Mouse (Mus musculus) MEL (cell line): ENCODE data around the gene E130208F15Rik. TPM values are rescaled to one million over a fixed set of nuclear protein-coding genes. Genes with fewer than 3 reads are reported as not detected.

ENCODE experiments used
- DNase-seq: peaks from one replicate; pipeline ENCODE4 v3.0.0; 2011; ENCODE audit warnings: low read depth, low spot score
- H3K27ac ChIP-seq: 2 replicates; pipeline ENCODE4 v1.5.1; 2012; ENCODE audit warnings: low read depth, mild to moderate bottlenecking, control low read depth, low read length, moderate library complexity; ENCODE audit not compliant: control insufficient read depth
- H3K27me3 ChIP-seq, 2 experiments: fragments of 150-350 bp in 1 of 2; sonication (generic) in 1 of 2; 2 replicates each; pipeline ENCODE4 v1.6.1; 2012; ENCODE audit warnings: low read length in 2 of 2, mild to moderate bottlenecking in 2 of 2, improper control_type of control experiment in 1 of 2, moderate library complexity in 1 of 2; ENCODE audit not compliant: insufficient read depth in 2 of 2, control insufficient read depth in 1 of 2
- H3K36me3 ChIP-seq, 2 experiments: 2 replicates each; pipeline ENCODE4 v1.6.1; 2012 to 2014; ENCODE audit warnings: low read length in 2 of 2, improper control_type of control experiment in 1 of 2, inconsistent platforms in 1 of 2, mild to moderate bottlenecking in 1 of 2; ENCODE audit not compliant: insufficient read depth in 2 of 2, control insufficient read depth in 1 of 2
- H3K4me1 ChIP-seq, 2 experiments: fragments of 150-350 bp in 1 of 2; sonication (generic) in 1 of 2; 2 replicates each; pipeline ENCODE4 v1.6.1; 2012; ENCODE audit warnings: low read length in 2 of 2, improper control_type of control experiment in 1 of 2, mild to moderate bottlenecking in 1 of 2; ENCODE audit not compliant: insufficient read depth in 2 of 2, control insufficient read depth in 1 of 2
- H3K4me3 ChIP-seq, 2 experiments: fragments of 150-350 bp in 1 of 2; sonication (generic) in 1 of 2; 2 replicates each; pipeline ENCODE4 v1.5.1; 2012; ENCODE audit warnings: low read depth in 2 of 2, low read length in 2 of 2, mild to moderate bottlenecking in 2 of 2, moderate library complexity in 2 of 2, control low read depth in 1 of 2, improper control_type of control experiment in 1 of 2; ENCODE audit not compliant: control insufficient read depth in 1 of 2, insufficient read depth in 1 of 2
- H3K79me2 ChIP-seq: 2 replicates; pipeline ENCODE4 v1.6.1; 2012; ENCODE audit warnings: mild to moderate bottlenecking, low read length, moderate library complexity; ENCODE audit not compliant: control insufficient read depth, poor library complexity, insufficient read depth
- H3K9ac ChIP-seq: 2 replicates; pipeline ENCODE4 v1.6.1; 2012; ENCODE audit warnings: low read depth, mild to moderate bottlenecking, control low read depth, low read length, moderate library complexity; ENCODE audit not compliant: control insufficient read depth, poor library complexity, severe bottlenecking
- H3K9me3 ChIP-seq: fragments of 150-350 bp; sonication (generic); replicated peaks from 2 replicates; pipeline ENCODE4 v1.6.1; 2012; ENCODE audit warnings: mild to moderate bottlenecking, low read length, improper control_type of control experiment, moderate library complexity; ENCODE audit not compliant: insufficient read depth
- GABPA ChIP-seq: IDR thresholded peaks from 2 replicates; pipeline ENCODE4 v1.6.1; 2012; ENCODE audit warnings: low read depth, mild to moderate bottlenecking, inconsistent platforms, low read length, improper control_type of control experiment, moderate library complexity
- MAFK ChIP-seq: IDR thresholded peaks from 2 replicates; pipeline ENCODE4 v1.6.1; 2011; ENCODE audit warnings: low read depth, mild to moderate bottlenecking, low read length, improper control_type of control experiment, borderline replicate concordance
- MAX ChIP-seq: IDR thresholded peaks from 2 replicates; pipeline ENCODE4 v1.6.1; 2011; ENCODE audit warnings: low read length, improper control_type of control experiment
- MYB ChIP-seq: IDR thresholded peaks from 2 replicates; pipeline ENCODE4 v1.6.1; 2011; ENCODE audit warnings: mild to moderate bottlenecking, low read depth, low read length, improper control_type of control experiment
- MYC ChIP-seq: IDR thresholded peaks from 2 replicates; pipeline ENCODE4 v1.6.1; 2011; ENCODE audit warnings: low read depth, mild to moderate bottlenecking, low read length, improper control_type of control experiment, moderate library complexity
- NRF1 ChIP-seq: IDR thresholded peaks from 2 replicates; pipeline ENCODE4 v1.6.1; 2014; ENCODE audit warnings: low read depth, mild to moderate bottlenecking, inconsistent platforms, low read length, improper control_type of control experiment, moderate library complexity; ENCODE audit not compliant: poor library complexity, insufficient read depth, severe bottlenecking
- POLR2A ChIP-seq, 2 experiments: IDR thresholded peaks; 2 replicates each; pipeline ENCODE4 v1.6.1; 2011 to 2012; ENCODE audit warnings: low read length in 2 of 2, mild to moderate bottlenecking in 2 of 2, control low read depth in 1 of 2, improper control_type of control experiment in 1 of 2, low read depth in 1 of 2, moderate library complexity in 1 of 2; ENCODE audit not compliant: control insufficient read depth in 1 of 2, insufficient read depth in 1 of 2, poor library complexity in 1 of 2
- POLR2AphosphoS5 ChIP-seq: IDR thresholded peaks from 2 replicates; pipeline ENCODE4 v1.6.1; 2012; ENCODE audit warnings: low read depth, borderline replicate concordance, mild to moderate bottlenecking, inconsistent platforms, low read length, moderate library complexity, mixed read lengths
- RCOR1 ChIP-seq: IDR thresholded peaks from 2 replicates; pipeline ENCODE4 v1.6.1; 2012; ENCODE audit warnings: low read depth, mild to moderate bottlenecking, inconsistent platforms, low read length, improper control_type of control experiment
- TBP ChIP-seq: IDR thresholded peaks from 2 replicates; pipeline ENCODE4 v1.8.0; 2011; ENCODE audit warnings: low read depth, low read length, improper control_type of control experiment
- TCF12 ChIP-seq: IDR thresholded peaks from 2 replicates; pipeline ENCODE4 v1.6.1; 2014; ENCODE audit warnings: low read depth, mild to moderate bottlenecking, inconsistent platforms, low read length, improper control_type of control experiment, moderate library complexity
- USF2 ChIP-seq, 2 experiments: IDR thresholded peaks; 2 replicates each; pipeline ENCODE4 v1.6.1; 2011 to 2012; ENCODE audit warnings: improper control_type of control experiment in 2 of 2, low read length in 2 of 2, borderline replicate concordance in 1 of 2, inconsistent platforms in 1 of 2, low read depth in 1 of 2, mild to moderate bottlenecking in 1 of 2; ENCODE audit not compliant: insufficient read depth in 1 of 2
- ZC3H11A ChIP-seq: IDR thresholded peaks from 2 replicates; pipeline ENCODE4 v1.6.1; 2012; ENCODE audit warnings: low read depth, mild to moderate bottlenecking, inconsistent platforms, low read length, improper control_type of control experiment
- ZMIZ1 ChIP-seq: IDR thresholded peaks from 2 replicates; pipeline ENCODE4 v1.6.1; 2012; ENCODE audit warnings: low read depth, mild to moderate bottlenecking, inconsistent platforms, low read length, improper control_type of control experiment, moderate library complexity
- polyA plus RNA-seq, 2 experiments: library from polyadenylated mRNA; stranded (reverse) in 1 of 2; unstranded in 1 of 2; fragments of >175 nt in 1 of 2; fragments of >200 nt in 1 of 2; gene quantifications; 2 replicates each; pipeline versions ENCODE4 v1.2.1 to v1.2.4; 2012; ENCODE audit warnings: low replicate concordance in 2 of 2, low read depth in 1 of 2; ENCODE audit not compliant: insufficient read length in 2 of 2, insufficient read depth in 1 of 2, missing spikeins in 1 of 2
- total RNA-seq: library from RNA; depleted of rRNA; stranded (reverse); fragments of 300-350 nt; gene quantifications from 2 replicates; pipeline ENCODE4 v1.2.3, GENCODE M21; 2012; rRNA removed

Gene E130208F15Rik
- 0.92 and 0.96 TPM in 2 replicates for total RNA-seq
- polyA plus RNA-seq = 1 to 10 TPM in 1 of 2 experiments, not detected in 1; 3.2 TPM

DNA sequence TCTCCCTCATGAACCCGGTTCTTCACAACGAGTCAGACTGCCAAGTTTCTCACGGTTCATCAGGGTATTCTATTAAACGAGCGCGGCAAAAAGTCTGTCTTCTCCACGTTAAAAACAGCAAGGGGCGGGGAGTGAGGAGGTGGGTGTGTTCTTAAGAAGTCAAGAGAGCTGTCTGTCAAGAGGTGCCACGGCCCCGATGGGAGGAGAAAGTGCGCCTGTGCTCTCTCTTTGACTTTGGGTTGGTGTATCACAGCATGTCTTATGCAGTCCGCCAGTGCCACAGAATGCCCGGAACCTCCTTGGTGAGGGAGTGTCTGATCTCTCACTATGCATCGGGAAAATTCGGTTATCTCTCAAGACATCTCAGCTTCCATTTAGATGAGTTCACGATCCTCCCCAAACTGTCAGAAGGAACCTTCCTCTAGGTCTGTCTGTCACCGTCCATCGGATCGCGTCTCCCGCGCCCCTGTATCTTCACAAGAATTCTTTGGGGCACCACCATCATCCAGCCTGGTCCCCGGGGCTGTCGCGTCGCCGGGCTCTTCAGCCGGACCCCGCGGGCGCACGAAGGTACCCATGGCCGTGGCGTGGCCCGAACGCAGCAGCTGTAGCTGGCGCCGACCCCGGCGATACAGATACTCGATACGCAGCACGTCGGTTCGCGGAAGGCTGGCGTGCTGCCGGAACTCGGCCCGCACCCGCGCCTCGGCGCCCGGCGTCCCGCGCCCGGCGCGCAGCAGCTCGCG, at the start of gene E130208F15Rik:
Gene E130208F15Rik (plus strand): TSS at position 202 of the 746 bp plus-strand sequence.
- Histone ChIP-seq H3K27me3 (no peaks in the 10 kb centered on the region), H3K9ac (peak within 1 kb of the TSS; percentile 89), H3K4me1 (peaks cover 0 to 7% of the 10 kb centered on the region in 2 experiments; a peak in 2 of 4 replicates), H3K9me3 (no peaks in the 10 kb centered on the region), H3K36me3 (peaks cover 0 to 10% of the 10 kb centered on the region in 2 experiments; a peak in 2 of 4 replicates), H3K79me2 (peaks cover 7% of the 10 kb centered on the region; the same call in 1 of the 2 replicates), H3K27ac (peak within 1 kb of the TSS; percentile 85), H3K4me3 (peak within 1 kb of the TSS; percentile 78 to 79)
- TF ChIP-seq TBP (peak; percentile 61; the same call in 1 of the 2 replicates), ZMIZ1 (0 out of 2 replicates have a peak, but pooled peaks have one; percentile 16), POLR2A (IDR thresholded peaks at IDR 0.05; ENCODE audit: control insufficient read depth in 1 of 2, insufficient read depth in 1 of 2, low read depth in 1 of 2, low read length in 2 of 2, poor library complexity in 1 of 2) (peak in 1 of 2 experiments; percentile 63; a peak in 3 of 4 replicates), MAX (no peak), MYC (0 out of 2 replicates have a peak, but pooled peaks have one; percentile 38), POLR2AphosphoS5 (0 out of 2 replicates have a peak, but pooled peaks have one; percentile 28), NRF1 (0 out of 2 replicates have a peak, but pooled peaks have one; percentile 32), ZC3H11A (no peak), MAFK (no peak), TCF12 (0 out of 2 replicates have a peak, but pooled peaks have one; percentile 10)
- DNase-seq = peak; percentile 95

DNA sequence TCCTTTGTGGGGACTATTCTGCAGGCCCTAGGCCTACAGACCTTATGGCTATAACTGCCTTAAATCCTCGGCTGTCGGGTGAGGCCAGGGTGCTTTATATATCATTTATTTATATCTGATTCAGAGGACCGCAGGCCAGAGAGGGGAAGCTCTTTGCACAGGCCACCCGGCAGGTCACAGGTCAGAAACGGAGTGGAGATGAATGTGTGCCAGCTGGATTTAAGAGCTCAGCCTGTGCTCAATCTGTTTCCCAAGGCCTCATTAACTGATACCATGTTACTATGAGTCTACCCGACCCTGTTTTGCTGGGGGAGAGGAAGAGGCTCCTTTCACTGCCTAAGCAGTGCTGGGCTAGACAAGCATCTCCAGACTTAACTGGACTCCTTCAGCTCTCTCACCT, 47.2 kb upstream of the E130208F15Rik start:
- Histone ChIP-seq H3K9me3 (no peaks in the 10 kb centered on the region), H3K27ac (no peak overlapping the region), H3K36me3 (peaks cover 0 to 8% of the 10 kb centered on the region in 2 experiments; a peak in 2 of 4 replicates), H3K27me3 (no peaks in the 10 kb centered on the region), H3K79me2 (peaks cover 8% of the 10 kb centered on the region), H3K4me1 (0 out of 4 replicates have a peak, but pooled peaks cover 0 to 5% of the 10 kb centered on the region in 2 experiments), H3K4me3 (no peak overlapping the region), H3K9ac (no peak overlapping the region)
- no peak for DNase-seq
- TF ChIP-seq MYB (no peak), GABPA (no peak), RCOR1 (no peak), USF2 (IDR thresholded peaks at IDR 0.05; ENCODE audit: borderline replicate concordance in 1 of 2, insufficient read depth in 1 of 2, low read depth in 1 of 2, low read length in 2 of 2) (no peak)
